21 mouse cellular contexts compared by ENCODE assay signal in genomic region chr6:54166991-54167546, GRCm38 (mm10).
DNase-seq lines count a peak whose midpoint lies in the region; ATAC-seq and TF ChIP-seq lines count a peak whose summit lies in the region.
"Had no signal": no experiment of that assay in that cellular context is flagged by ENCODE, and none has a peak within 500 bp of the region (broad histone marks: within the 10 kb centered on the region; RNA-seq: fewer than 3 reads in every experiment).

No protein-coding gene starts in this region.

- TF ChIP-seq EP300 in stomach, postnatal 0 days (optimal IDR thresholded peaks at IDR 0.05): no peak

- peak overlapping the region; percentile 30; the same call in 1 of the 2 replicates for H3K27ac ChIP-seq in stomach, postnatal 0 days (replicated peaks)
- H3K27ac ChIP-seq: forebrain, embryonic 13.5 days; heart, embryonic 13.5 days; limb, embryonic 15.5 days; liver, embryonic 14.5 days; midbrain, embryonic 12.5 days had no signal

- H3K36me3 ChIP-seq in stomach, postnatal 0 days (ENCODE audit: control insufficient read depth, insufficient read depth, low read length): no peaks in the 10 kb centered on the region
- H3K36me3 ChIP-seq: heart, embryonic 13.5 days; limb, embryonic 15.5 days; midbrain, embryonic 12.5 days had no signal

- H3K4me1 ChIP-seq in stomach, postnatal 0 days (replicated peaks; ENCODE audit: control insufficient read depth, insufficient read depth): peaks cover 9% of the 10 kb centered on the region

- H3K9ac ChIP-seq in stomach, postnatal 0 days (ENCODE audit: low read length): no peak overlapping the region
- H3K9ac ChIP-seq: forebrain, embryonic 13.5 days; heart, embryonic 13.5 days; limb, embryonic 15.5 days; liver, embryonic 14.5 days; lung, embryonic 14.5 days; midbrain, embryonic 12.5 days had no signal

- intact Hi-C loops in heart, postnatal 36 days (cut with DNase I): loop anchor here (5.0 kb wide), 2 partner anchors 210 to 385 kb away; no protein-coding TSS in a partner anchor

- WGBS in stomach, postnatal 0 days: 58% methylated on average over 7 of the region's 7 CpGs

- no peaks in the 10 kb centered on the region for H3K9me3 ChIP-seq in stomach, postnatal 0 days (ENCODE audit: control insufficient read depth, low read length)
- H3K9me3 ChIP-seq: forebrain, embryonic 13.5 days; heart, embryonic 13.5 days; limb, embryonic 15.5 days; midbrain, embryonic 12.5 days had no signal

- H3K27me3 ChIP-seq in stomach, postnatal 0 days (ENCODE audit: control insufficient read depth, insufficient read depth, low read length): no peaks in the 10 kb centered on the region
- H3K27me3 ChIP-seq: forebrain, embryonic 13.5 days; heart, embryonic 13.5 days; midbrain, embryonic 12.5 days had no signal

- H3K4me2 ChIP-seq in stomach, postnatal 0 days (replicated peaks; ENCODE audit: low read depth): no peak overlapping the region
- H3K4me2 ChIP-seq: forebrain, embryonic 13.5 days; heart, embryonic 13.5 days; limb, embryonic 15.5 days; lung, embryonic 14.5 days; midbrain, embryonic 12.5 days had no signal

- TF ChIP-seq CTCF in stomach, postnatal 0 days (IDR thresholded peaks at IDR 0.05; ENCODE audit: low read depth): no peak

- DNase-seq in heart, adult 11 months: peak; percentile 41
- no peak for DNase-seq in heart, postnatal 36 days
- DNase-seq in kidney, adult 11 months: peak; percentile 19
- DNase-seq in kidney, postnatal 14 days: no peak
- DNase-seq in kidney, postnatal 4 days: peak; percentile 26 to 60
- no peak for DNase-seq in kidney, postnatal 36 days
- no peak for DNase-seq in stomach, postnatal 0 days (ENCODE audit: low spot score)
- no peak for DNase-seq in frontal cortex, postnatal 14 days (ENCODE audit: low spot score in 2 of 2)
- DNase-seq: adrenal gland, postnatal 10 days; B cell, adult 2 months; cerebellum, postnatal 10 days; gastrocnemius, postnatal 10 days; heart, adult 18-20 months; heart, postnatal 14 days; left cerebral cortex, postnatal 4 days; lung, embryonic 14.5 days had no signal

- ATAC-seq in stomach, postnatal 0 days (ENCODE audit: low FRiP score, low TSS enrichment): no peak
- ATAC-seq: forebrain, embryonic 13.5 days had no signal

- H3K4me3 ChIP-seq in stomach, postnatal 0 days (ENCODE audit: low read depth, low read length): no peak overlapping the region
- H3K4me3 ChIP-seq: forebrain, embryonic 13.5 days; heart, embryonic 13.5 days; limb, embryonic 15.5 days; midbrain, embryonic 12.5 days had no signal

Comparison
In these comparisons a context has a peak if more than half of its experiments do, and no peak if none do; other contexts are left out.
1. DNase-seq: peak in heart, adult 11 months (single experiment), kidney, adult 11 months (single experiment) and kidney, postnatal 4 days (2 of 2); none in heart, postnatal 36 days (0 of 2), kidney, postnatal 14 days (single experiment), kidney, postnatal 36 days (0 of 2), stomach, postnatal 0 days (single experiment) and frontal cortex, postnatal 14 days (0 of 2).